ENCODE assay signal across 8 mouse cellular contexts in the genomic region with DNA sequence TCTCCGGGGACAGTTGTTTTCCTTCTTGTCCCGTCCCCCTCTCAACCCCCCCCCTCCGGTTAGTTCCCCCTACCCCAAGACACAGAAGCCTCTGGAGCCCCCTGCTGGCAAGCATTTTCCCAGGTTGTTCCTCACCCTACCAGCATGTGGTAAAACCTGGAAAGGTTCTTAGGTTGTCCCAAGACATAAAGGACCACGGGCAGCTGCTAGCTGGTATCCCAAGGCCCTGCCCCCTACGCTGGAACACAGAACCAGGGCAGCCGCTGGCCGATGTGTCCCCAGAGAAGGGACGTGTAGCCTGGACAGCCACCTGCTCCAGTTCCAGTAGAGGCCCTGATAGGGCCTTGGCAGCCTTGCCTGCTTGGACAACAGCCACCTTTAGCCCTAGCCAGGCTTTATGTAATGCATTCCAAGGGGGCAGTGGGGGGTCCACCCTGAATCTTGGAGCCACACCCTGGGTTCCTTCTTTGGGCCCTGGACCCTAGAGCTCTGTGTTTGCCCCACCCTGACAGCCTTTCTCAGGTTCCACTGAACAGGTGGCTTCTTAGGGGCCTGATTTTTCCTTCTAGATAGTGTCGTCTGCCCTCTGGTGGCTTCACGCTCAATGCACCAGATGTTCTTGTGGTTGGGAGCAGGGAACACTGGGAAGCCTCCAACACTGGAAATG. TPM values are rescaled to one million over a fixed set of nuclear protein-coding genes. Genes with fewer than 3 reads are reported as not detected.
DNase-seq lines count a peak whose midpoint lies in the region; ATAC-seq and TF ChIP-seq lines count a peak whose summit lies in the region.

No protein-coding gene starts in this region.

- WGBS in heart, embryonic 15.5 days, result 3% methylated on average over 10 of the region's 10 CpGs
- 4% methylated on average over 10 of the region's 10 CpGs for WGBS in macrophage (ENCODE audit: missing documents)
- WGBS in stomach, postnatal 0 days, result 2% methylated on average over 10 of the region's 10 CpGs

- H3K27me3 ChIP-seq in heart, embryonic 15.5 days, result no peaks in the 10 kb centered on the region
- H3K27me3 ChIP-seq in stomach, postnatal 0 days (ENCODE audit: control insufficient read depth, insufficient read depth, low read length), result no peaks in the 10 kb centered on the region

- TF ChIP-seq EP300 in stomach, postnatal 0 days (optimal IDR thresholded peaks at IDR 0.05), result no peak

- TF ChIP-seq CTCF in embryonic fibroblast, embryonic 13.5 days (IDR thresholded peaks at IDR 0.05; ENCODE audit: borderline replicate concordance, insufficient read depth, low read length), result peak; percentile 50; the same call in 1 of the 2 replicates
- TF ChIP-seq CTCF in stomach, postnatal 0 days (IDR thresholded peaks at IDR 0.05; ENCODE audit: low read depth), result peak; percentile 75

- peak; percentile 60 to 83 for DNase-seq in left cerebral cortex, postnatal 14 days (ENCODE audit: low spot score in 2 of 2)
- no peak for DNase-seq in left cerebral cortex, postnatal 36 days (ENCODE audit: low spot score in 2 of 2)
- DNase-seq in adrenal gland, postnatal 25 days, result peak; percentile 58
- DNase-seq in kidney, postnatal 14 days, result peak; percentile 71
- DNase-seq in stomach, postnatal 0 days (ENCODE audit: low spot score), result peak; percentile 86

- H3K27ac ChIP-seq in embryonic fibroblast, embryonic 13.5 days (ENCODE audit: insufficient read depth, low read length), result peak overlapping the region; percentile 64
- peak overlapping the region; percentile 89 for H3K27ac ChIP-seq in heart, embryonic 15.5 days
- peak overlapping the region; percentile 77 for H3K27ac ChIP-seq in macrophage
- H3K27ac ChIP-seq in stomach, postnatal 0 days (replicated peaks), result peak overlapping the region; percentile 89

- H3K4me2 ChIP-seq in heart, embryonic 15.5 days, result peak overlapping the region; percentile 84
- H3K4me2 ChIP-seq in stomach, postnatal 0 days (replicated peaks; ENCODE audit: low read depth), result peak overlapping the region; percentile 75

- intact Hi-C loops in left cerebral cortex, postnatal 14 days (cut with DNase I), result no loop called here
- intact Hi-C loops in left cerebral cortex, postnatal 36 days (cut with DNase I), result no loop called here

- peak overlapping the region; percentile 88 for H3K4me3 ChIP-seq in embryonic fibroblast, embryonic 13.5 days (ENCODE audit: insufficient read depth, low read length)
- peak overlapping the region; percentile 87 for H3K4me3 ChIP-seq in heart, embryonic 15.5 days
- peak overlapping the region; percentile 99 for H3K4me3 ChIP-seq in macrophage (ENCODE audit: inconsistent target)
- H3K4me3 ChIP-seq in stomach, postnatal 0 days (ENCODE audit: low read depth, low read length), result peak overlapping the region; percentile 73

- TF ChIP-seq POLR2A in embryonic fibroblast, embryonic 13.5 days (IDR thresholded peaks at IDR 0.05; ENCODE audit: low read depth, low read length), result 0 out of 2 replicates have a peak, but pooled peaks have one; percentile 28

- H3K9me3 ChIP-seq in heart, embryonic 15.5 days (replicated peaks), result no peaks in the 10 kb centered on the region
- no peaks in the 10 kb centered on the region for H3K9me3 ChIP-seq in stomach, postnatal 0 days (ENCODE audit: control insufficient read depth, low read length)

- ATAC-seq in heart, embryonic 15.5 days (replicated peaks; ENCODE audit: insufficient number of reproducible peaks, insufficient read depth, low FRiP score, low read depth), result no peak
- ATAC-seq in stomach, postnatal 0 days (ENCODE audit: low FRiP score, low TSS enrichment), result no peak; the same call in 1 of the 2 replicates

- H3K4me1 ChIP-seq in embryonic fibroblast, embryonic 13.5 days (ENCODE audit: control insufficient read depth, insufficient read depth, low read length), result peaks cover 9% of the 10 kb centered on the region
- peaks cover 44% of the 10 kb centered on the region for H3K4me1 ChIP-seq in heart, embryonic 15.5 days (replicated peaks)
- peaks cover 10% of the 10 kb centered on the region; the same call in 1 of the 2 replicates for H3K4me1 ChIP-seq in stomach, postnatal 0 days (replicated peaks; ENCODE audit: control insufficient read depth, insufficient read depth)

- H3K9ac ChIP-seq in heart, embryonic 15.5 days, result peak overlapping the region; percentile 87
- H3K9ac ChIP-seq in stomach, postnatal 0 days (ENCODE audit: low read length), result peak overlapping the region; percentile 85

- H3K79me2 ChIP-seq in macrophage (ENCODE audit: inconsistent target), result peaks cover 46% of the 10 kb centered on the region

- H3K36me3 ChIP-seq in heart, embryonic 15.5 days, result peaks cover 34% of the 10 kb centered on the region
- peaks cover 35% of the 10 kb centered on the region for H3K36me3 ChIP-seq in macrophage (ENCODE audit: inconsistent target)
- peaks cover 11% of the 10 kb centered on the region for H3K36me3 ChIP-seq in stomach, postnatal 0 days (ENCODE audit: control insufficient read depth, insufficient read depth, low read length)

RNA-seq across cellular contexts. Expression of a gene that starts 1.1 kb away (rescaled TPM):
- total RNA-seq in left cerebral cortex, postnatal 14 days (2021), result 10 to 100 TPM; 64.2 to 70.3 TPM
- 10 to 100 TPM; 76.2 to 90.0 TPM for total RNA-seq in left cerebral cortex, postnatal 36 days (2021)
- total RNA-seq in adrenal gland, postnatal 25 days (2021), result 78.6 and 89.8 TPM in 2 replicates
- polyA plus RNA-seq in embryonic fibroblast, embryonic 13.5 days (2011; ENCODE audit: insufficient read length, low read depth, missing spikeins), result 117 and 149 TPM in 2 replicates
- 86.7 and 98.4 TPM in 2 replicates for polyA plus RNA-seq in heart, embryonic 15.5 days (2015; fragmentation: Nextera tagmentation; extraction: Ambion mirVana)
- total RNA-seq in macrophage (2018; cell fraction: chromatin; rRNA removed), result 10 to 100 TPM; 13.0 to 60.5 (median 36.9) TPM
- total RNA-seq in macrophage (2018; cell fraction: cytosol; rRNA removed), result 100 to 1,000 TPM in 15 of 26 experiments, 10 to 100 TPM in 11; 63.5 to 144 (median 105) TPM
- total RNA-seq in macrophage (2018; cell fraction: nucleus; rRNA removed), result 10 to 100 TPM; 20.0 to 78.1 (median 41.8) TPM
- polyA plus RNA-seq in macrophage (2018), result 78.9 to 136 TPM (median 128 TPM) in 3 replicates
- 85.3 and 86.9 TPM in 2 replicates for polyA plus RNA-seq in stomach, postnatal 0 days (2015; fragmentation: Nextera tagmentation; extraction: Ambion mirVana)

RNA-seq across cellular contexts. Expression of a gene that starts 5.8 kb away (rescaled TPM):
- total RNA-seq in left cerebral cortex, postnatal 14 days (2021), result 1 to 10 TPM in 1 of 2 experiments, under 1 TPM in 1; 0.81 to 1.6 TPM
- 1 to 10 TPM; 1.8 to 2.0 TPM for total RNA-seq in left cerebral cortex, postnatal 36 days (2021)
- total RNA-seq in adrenal gland, postnatal 25 days (2021), result 1.2 and 1.6 TPM in 2 replicates
- polyA plus RNA-seq in embryonic fibroblast, embryonic 13.5 days (2011; ENCODE audit: insufficient read length, low read depth, missing spikeins), result 0.65 TPM in 1 of 2 replicates, not detected in the other
- polyA plus RNA-seq in heart, embryonic 15.5 days (2015; fragmentation: Nextera tagmentation; extraction: Ambion mirVana), result 1.1 TPM in 2 replicates
- total RNA-seq in macrophage (2018; cell fraction: chromatin; rRNA removed), result 1 to 10 TPM in 24 of 26 experiments, under 1 TPM in 1, not detected in 1; 0.62 to 6.0 (median 1.8) TPM
- under 1 TPM in 22 of 26 experiments, not detected in 4; 0.09 to 0.70 (median 0.23) TPM for total RNA-seq in macrophage (2018; cell fraction: cytosol; rRNA removed)
- total RNA-seq in macrophage (2018; cell fraction: nucleus; rRNA removed), result 1 to 10 TPM in 6 of 26 experiments, under 1 TPM in 13, not detected in 7; 0.46 to 2.8 (median 0.72) TPM
- 0.30 TPM in 1 of 3 replicates, not detected in the others for polyA plus RNA-seq in macrophage (2018)
- 0.62 and 0.83 TPM in 2 replicates for polyA plus RNA-seq in stomach, postnatal 0 days (2015; fragmentation: Nextera tagmentation; extraction: Ambion mirVana)

RNA-seq across cellular contexts. Expression of a gene that starts 13.9 kb away (rescaled TPM):
- total RNA-seq in left cerebral cortex, postnatal 14 days (2021), result 10 to 100 TPM; 71.9 to 77.9 TPM
- total RNA-seq in left cerebral cortex, postnatal 36 days (2021), result 10 to 100 TPM; 71.4 to 91.6 TPM
- total RNA-seq in adrenal gland, postnatal 25 days (2021), result 35.0 and 36.5 TPM in 2 replicates
- 15.5 and 16.0 TPM in 2 replicates for polyA plus RNA-seq in embryonic fibroblast, embryonic 13.5 days (2011; ENCODE audit: insufficient read length, low read depth, missing spikeins)
- 39.5 and 46.8 TPM in 2 replicates for polyA plus RNA-seq in heart, embryonic 15.5 days (2015; fragmentation: Nextera tagmentation; extraction: Ambion mirVana)
- 10 to 100 TPM in 14 of 26 experiments, 1 to 10 TPM in 11, not detected in 1; 1.1 to 37.8 (median 12.3) TPM for total RNA-seq in macrophage (2018; cell fraction: chromatin; rRNA removed)
- total RNA-seq in macrophage (2018; cell fraction: cytosol; rRNA removed), result 10 to 100 TPM; 17.3 to 47.8 (median 35.3) TPM
- 10 to 100 TPM in 17 of 26 experiments, 1 to 10 TPM in 9; 4.1 to 33.8 (median 13.1) TPM for total RNA-seq in macrophage (2018; cell fraction: nucleus; rRNA removed)
- 10.4 to 41.3 TPM (median 25.9 TPM) in 3 replicates for polyA plus RNA-seq in macrophage (2018)
- 50.3 and 51.0 TPM in 2 replicates for polyA plus RNA-seq in stomach, postnatal 0 days (2015; fragmentation: Nextera tagmentation; extraction: Ambion mirVana)

RNA-seq across cellular contexts. Expression of a gene that starts 18.7 kb away (rescaled TPM):
- total RNA-seq in left cerebral cortex, postnatal 14 days (2021), result under 1 TPM in 1 of 2 experiments, not detected in 1; 0.23 TPM
- not detected for total RNA-seq in left cerebral cortex, postnatal 36 days (2021)
- total RNA-seq in adrenal gland, postnatal 25 days (2021), result not detected in 2 replicates
- polyA plus RNA-seq in embryonic fibroblast, embryonic 13.5 days (2011; ENCODE audit: insufficient read length, low read depth, missing spikeins), result not detected in 2 replicates
- 1.4 and 1.9 TPM in 2 replicates for polyA plus RNA-seq in heart, embryonic 15.5 days (2015; fragmentation: Nextera tagmentation; extraction: Ambion mirVana)
- total RNA-seq in macrophage (2018; cell fraction: chromatin; rRNA removed), result not detected
- not detected for total RNA-seq in macrophage (2018; cell fraction: cytosol; rRNA removed)
- not detected for total RNA-seq in macrophage (2018; cell fraction: nucleus; rRNA removed)
- not detected in 3 replicates for polyA plus RNA-seq in macrophage (2018)
- 17.6 and 22.2 TPM in 2 replicates for polyA plus RNA-seq in stomach, postnatal 0 days (2015; fragmentation: Nextera tagmentation; extraction: Ambion mirVana)

RNA-seq across cellular contexts. Expression of a gene that starts 21.2 kb away (rescaled TPM):
- total RNA-seq in left cerebral cortex, postnatal 14 days (2021), result 100 to 1,000 TPM; 785 to 820 TPM
- total RNA-seq in left cerebral cortex, postnatal 36 days (2021), result 100 to 1,000 TPM; 593 to 646 TPM
- total RNA-seq in adrenal gland, postnatal 25 days (2021), result 522 and 531 TPM in 2 replicates
- 766 and 774 TPM in 2 replicates for polyA plus RNA-seq in embryonic fibroblast, embryonic 13.5 days (2011; ENCODE audit: insufficient read length, low read depth, missing spikeins)
- polyA plus RNA-seq in heart, embryonic 15.5 days (2015; fragmentation: Nextera tagmentation; extraction: Ambion mirVana), result 998 and 1,017 TPM in 2 replicates
- total RNA-seq in macrophage (2018; cell fraction: chromatin; rRNA removed), result 100 to 1,000 TPM in 1 of 26 experiments, 10 to 100 TPM in 24, 1 to 10 TPM in 1; 9.3 to 103 (median 24.2) TPM
- total RNA-seq in macrophage (2018; cell fraction: cytosol; rRNA removed), result 100 to 1,000 TPM; 223 to 350 (median 282) TPM
- 100 to 1,000 TPM in 24 of 26 experiments, 10 to 100 TPM in 2; 52.0 to 234 (median 147) TPM for total RNA-seq in macrophage (2018; cell fraction: nucleus; rRNA removed)
- 331 to 456 TPM (median 356 TPM) in 3 replicates for polyA plus RNA-seq in macrophage (2018)
- polyA plus RNA-seq in stomach, postnatal 0 days (2015; fragmentation: Nextera tagmentation; extraction: Ambion mirVana), result 1,012 and 1,042 TPM in 2 replicates

Comparison
In these comparisons a context has a peak if more than half of its experiments do, and no peak if none do; other contexts are left out.
1. DNase-seq: peak in left cerebral cortex, postnatal 14 days (2 of 2), adrenal gland, postnatal 25 days (single experiment), kidney, postnatal 14 days (single experiment) and stomach, postnatal 0 days (single experiment); none in left cerebral cortex, postnatal 36 days (0 of 2).
2. Peak in every context shown above with its lines, with median percentiles within 50 percentile points of each other: H3K27ac ChIP-seq and H3K4me3 ChIP-seq.